Mouse (Mus musculus) lung, adult 2 months (tissue): Measurements from ENCODE around the gene Lrrc41. TPM values are rescaled to one million over a fixed set of nuclear protein-coding genes. Genes with fewer than 3 reads are reported as not detected.

ENCODE experiments used
- DNase-seq: peaks from one replicate; pipeline ENCODE4 v3.0.0; 2022
- H3K4me1 ChIP-seq: fragments of 200-500 bp; 2 replicates; pipeline ENCODE4 v1.6.1; 2011; ENCODE audit warnings: low read length; ENCODE audit not compliant: control insufficient read depth, insufficient read depth
- H3K4me3 ChIP-seq: fragments of 200-500 bp; replicated peaks from 2 replicates; pipeline ENCODE3; 2011; ENCODE audit warnings: low read depth, mild to moderate bottlenecking, control low read depth, low read length; ENCODE audit errors: extremely low read depth
- CTCF ChIP-seq: fragments of 200-500 bp; IDR thresholded peaks from 2 replicates; pipeline ENCODE4 v1.5.1; 2011; ENCODE audit warnings: mild to moderate bottlenecking, low read length, control low read depth; ENCODE audit not compliant: insufficient read depth
- POLR2A ChIP-seq: fragments of 200-500 bp; IDR thresholded peaks from 2 replicates; pipeline ENCODE4 v1.6.1; 2011; ENCODE audit warnings: low read depth, mild to moderate bottlenecking, control low read depth, low read length, borderline replicate concordance; ENCODE audit errors: extremely low read depth
- WGBS: fragments of 180-500 bp; shearing (Covaris S2); methylation state at CpG from one replicate; pipeline ENCODE4 v1.1.7; 2018; 5-methylcytosine and 5-hydroxymethylcytosine counted together
- polyA plus RNA-seq: library from polyadenylated mRNA; depleted of rRNA; stranded (reverse); fragments of >200 nt; gene quantifications from 2 replicates; pipeline ENCODE4 v1.2.3, GENCODE M21; 2012

The Lrrc41 gene
- polyA plus RNA-seq, 1 experiment, result 61.5 TPM

GRCm38 (mm10) chr4:116122762-116123161, 47.7 kb downstream of the Lrrc41 start:
- Histone ChIP-seq H3K4me1 (no peaks in the 10 kb centered on the region; the same call in 1 of the 2 replicates), H3K4me3 (no peak overlapping the region)
- TF ChIP-seq CTCF, result no peak
- TF ChIP-seq POLR2A, result no peak
- DNase-seq, result no peak
- 0% methylated on average over 1 of the region's 1 CpGs for WGBS

GRCm38 (mm10) chr4:116123602-116124519, 48.8 kb downstream of the Lrrc41 start, which contains the start of the genes Rad54l and Pomgnt1:
Gene Rad54l, minus strand, starts transcription at chr4:116123690.
Gene Pomgnt1, plus strand, starts transcription at chr4:116123840.
- peak; percentile 71 for DNase-seq
- 6% methylated on average over 24 of the region's 24 CpGs for WGBS
- Histone ChIP-seq H3K4me1 (no peaks in the 10 kb centered on the region; the same call in 1 of the 2 replicates), H3K4me3 (peak within 1 kb of the TSS; percentile 74)
- TF ChIP-seq CTCF, result peak; percentile 22; the same call in 1 of the 2 replicates
- peak; percentile 59; the same call in 1 of the 2 replicates for TF ChIP-seq POLR2A

GRCm38 (mm10) chr4:116125803-116126386, 50.8 kb downstream of the Lrrc41 start:
- 90% methylated on average over 4 of the region's 4 CpGs for WGBS
- no peak for TF ChIP-seq CTCF
- DNase-seq, result no peak
- Histone ChIP-seq H3K4me1 (no peaks in the 10 kb centered on the region; the same call in 1 of the 2 replicates), H3K4me3 (no peak overlapping the region)

DNA sequence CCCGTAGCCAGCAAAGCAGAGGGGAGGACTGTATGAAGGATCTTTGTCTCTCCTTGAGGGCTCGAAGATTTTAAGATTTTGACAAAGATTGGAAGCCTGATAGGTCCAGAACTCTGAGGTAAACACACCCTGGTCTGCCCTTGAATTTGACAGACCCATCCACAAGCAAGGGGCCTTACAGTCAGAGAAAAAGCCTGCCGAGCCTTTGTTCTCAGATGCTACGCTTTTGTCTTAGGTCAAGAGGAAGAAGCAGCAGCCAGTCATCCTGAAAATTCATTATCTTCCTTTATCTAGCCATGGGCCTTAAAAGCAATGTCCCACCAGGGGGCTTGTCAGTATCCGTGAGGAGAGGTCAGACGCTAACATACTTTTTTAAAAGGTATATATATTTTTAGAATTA, 52.9 kb downstream of the Lrrc41 start:
- 77% methylated on average over 6 of the region's 6 CpGs for WGBS
- H3K4me1 ChIP-seq, result no peaks in the 10 kb centered on the region; the same call in 1 of the 2 replicates
- no peak for DNase-seq
- H3K4me3 ChIP-seq, result no peak overlapping the region
- TF ChIP-seq CTCF (no peak), POLR2A (no peak)

DNA sequence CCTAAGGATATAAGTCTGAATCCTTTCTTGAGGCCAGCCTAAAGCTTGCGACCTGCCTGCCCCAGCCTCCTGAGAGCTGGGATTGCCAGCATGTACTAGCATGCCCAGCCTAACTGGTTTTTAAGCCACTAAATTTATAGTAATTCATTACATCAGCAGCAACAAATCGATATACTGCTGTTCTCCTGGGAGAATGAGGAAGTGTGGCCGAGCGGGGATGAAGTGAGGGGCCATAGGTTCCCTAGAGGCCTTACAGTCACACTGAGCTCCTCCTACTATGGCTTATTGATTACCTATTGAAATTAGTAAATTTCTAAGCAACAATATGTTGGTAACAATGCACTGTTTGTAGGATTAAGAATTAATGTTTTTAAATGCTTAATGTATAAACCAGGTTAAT, 58.1 kb downstream of the Lrrc41 start:
- H3K4me3 ChIP-seq, result no peak overlapping the region
- no peaks in the 10 kb centered on the region for H3K4me1 ChIP-seq
- no peak for TF ChIP-seq CTCF
- TF ChIP-seq POLR2A, result no peak
- WGBS, result 84% methylated on average over 4 of the region's 4 CpGs
- DNase-seq, result no peak

DNA sequence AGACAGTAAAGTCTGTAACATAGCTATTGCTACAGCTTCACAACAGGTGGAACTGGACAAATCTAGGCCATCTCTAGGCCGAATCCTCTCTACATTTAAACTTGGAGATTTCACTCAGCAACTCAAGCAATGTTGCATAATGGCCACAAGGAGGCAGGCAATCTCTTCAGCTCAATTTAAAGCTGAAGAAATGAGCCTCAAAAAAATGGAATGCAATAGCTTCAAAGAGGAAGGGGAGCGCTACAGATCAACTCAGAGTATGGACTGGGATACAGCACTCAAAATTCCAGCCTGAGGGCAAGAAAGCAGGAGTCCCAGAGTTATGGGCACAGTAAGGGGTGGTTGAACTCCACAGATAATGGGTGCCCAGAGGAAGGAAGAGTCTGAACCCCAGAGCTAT, 59.9 kb downstream of the Lrrc41 start:
- peak; percentile 28 for DNase-seq
- no peak overlapping the region for H3K4me3 ChIP-seq
- no peaks in the 10 kb centered on the region for H3K4me1 ChIP-seq
- 21% methylated on average over 2 of the region's 2 CpGs for WGBS
- TF ChIP-seq POLR2A (no peak), CTCF (peak; percentile 33; the same call in 1 of the 2 replicates)

DNA sequence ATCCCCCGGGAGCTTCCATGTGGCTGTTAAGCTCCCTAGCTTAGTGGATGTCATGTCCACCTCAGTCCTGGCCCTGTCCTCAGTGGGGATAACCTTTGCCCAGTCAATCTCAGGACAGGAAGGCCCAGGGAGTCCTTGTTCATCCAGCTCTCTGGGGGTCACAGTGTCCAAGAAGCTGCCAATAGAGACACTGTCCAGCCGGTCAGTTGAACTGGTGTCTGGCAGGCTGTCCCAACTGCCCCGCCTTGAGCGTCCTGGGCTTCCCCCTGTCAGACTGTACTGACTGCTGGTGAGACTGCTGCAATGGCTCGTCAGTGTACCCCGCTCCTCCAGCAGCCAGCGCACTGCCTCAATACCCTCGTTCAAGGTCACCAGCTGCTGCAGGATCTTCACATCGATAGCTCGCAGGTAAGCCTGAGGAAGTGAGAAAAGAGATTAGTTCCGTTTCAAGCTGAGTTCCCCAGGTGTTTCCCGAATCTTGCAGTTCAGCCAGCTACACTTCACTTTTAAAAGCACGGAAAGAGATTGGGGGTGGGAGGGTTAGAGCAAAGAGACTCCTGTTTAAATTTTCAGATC, 62.4 kb downstream of the Lrrc41 start:
- Histone ChIP-seq H3K4me3 (no peak overlapping the region), H3K4me1 (peaks cover 3% of the 10 kb centered on the region)
- DNase-seq, result no peak
- TF ChIP-seq CTCF, result no peak
- no peak for TF ChIP-seq POLR2A
- WGBS, result 64% methylated on average over 13 of the region's 13 CpGs

DNA sequence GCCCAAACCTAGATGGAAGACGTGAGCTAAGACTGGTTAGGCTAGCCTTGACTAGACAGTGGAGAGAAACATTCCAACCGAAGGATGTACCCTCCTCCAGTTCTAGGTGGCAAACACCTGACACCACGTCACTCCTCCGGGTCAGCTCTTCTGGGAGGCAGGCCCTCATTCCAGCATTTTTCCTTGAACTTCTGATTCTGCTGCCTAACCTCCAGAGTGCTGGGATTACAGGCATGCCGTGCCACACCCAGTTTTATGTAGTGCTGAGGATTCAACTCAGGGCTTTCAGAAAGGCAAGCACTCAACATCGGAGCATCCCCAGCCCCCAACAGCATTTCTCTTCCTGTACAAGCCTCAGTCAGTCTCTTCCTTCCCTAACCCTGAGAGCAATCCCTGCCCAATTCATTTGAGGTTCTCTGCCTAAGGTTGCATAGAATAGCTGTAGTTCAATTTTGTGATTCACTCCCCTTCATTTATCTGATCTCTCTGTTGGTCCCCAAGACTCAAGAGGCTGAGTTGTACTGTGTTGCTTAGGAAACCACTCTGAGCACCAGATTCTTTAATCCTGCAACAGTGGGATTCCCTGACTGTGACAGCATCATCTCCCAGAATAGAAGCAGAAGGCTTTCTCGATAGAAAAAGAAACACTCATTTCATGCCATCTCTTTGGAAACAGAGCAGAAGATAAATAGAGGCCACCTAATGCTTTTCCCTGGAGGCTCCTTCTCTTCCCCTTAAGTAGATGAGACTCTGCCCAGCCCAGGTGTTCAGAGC, 65.9 kb downstream of the Lrrc41 start:
- H3K4me3 ChIP-seq, result no peak overlapping the region
- TF ChIP-seq CTCF (no peak), POLR2A (no peak)
- peaks cover 8% of the 10 kb centered on the region for H3K4me1 ChIP-seq
- WGBS, result 67% methylated on average over 7 of the region's 7 CpGs
- no peak for DNase-seq

DNA sequence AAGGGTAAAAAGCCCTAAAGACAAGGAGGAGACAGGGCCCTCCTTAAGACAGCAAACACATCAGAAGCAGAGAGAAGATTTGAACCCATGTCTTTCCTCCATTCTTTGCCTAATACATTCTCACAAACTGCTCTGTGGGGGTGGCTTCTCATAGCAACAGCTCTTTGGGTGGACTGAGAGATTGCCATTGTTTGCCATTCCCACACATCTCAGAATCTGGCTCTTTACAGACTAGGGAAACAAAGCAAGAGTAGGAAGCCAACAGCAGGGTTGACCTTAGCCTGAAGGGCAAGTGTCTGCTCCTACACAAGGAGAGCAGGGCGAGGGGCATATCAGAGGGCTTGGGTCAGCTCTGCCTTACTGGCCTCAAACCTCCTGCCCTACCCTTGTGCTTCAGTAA, 66.7 kb downstream of the Lrrc41 start:
- TF ChIP-seq POLR2A (no peak), CTCF (no peak)

More for the DNA sequence above, 66.7 kb downstream of the Lrrc41 start:
- Histone ChIP-seq H3K4me3 (no peak overlapping the region), H3K4me1 (peaks cover 8% of the 10 kb centered on the region)
- DNase-seq, result no peak
- WGBS, result 88% methylated on average over 1 of the region's 1 CpGs
